Mouse (Mus musculus) layer of hippocampus, postnatal 36 days (tissue): ENCODE measurements around the gene 4921501E09Rik. TPM values are rescaled to one million over a fixed set of nuclear protein-coding genes. Genes with fewer than 3 reads are reported as not detected.
"Not testable (repeated sequence)": the region's sequence is repeated elsewhere in the genome, so short reads cannot be mapped to it uniquely, and the experiment has no call there.

Source experiments
- DNase-seq, 2 experiments: peaks; one replicate each; pipeline ENCODE4 v3.0.0; 2022
- total RNA-seq, 2 experiments: library from RNA; stranded (reverse); gene quantifications; 2 replicates each; pipeline ENCODE4 v1.2.3; 2021

4921501E09Rik gene
- total RNA-seq = not detected

- DNase-seq = no peak
Observed at GRCm38 (mm10) chr17:33067958-33068357, at the start of gene 4921501E09Rik. Gene 4921501E09Rik, minus strand, starts transcription at chr17:33068058.

DNA sequence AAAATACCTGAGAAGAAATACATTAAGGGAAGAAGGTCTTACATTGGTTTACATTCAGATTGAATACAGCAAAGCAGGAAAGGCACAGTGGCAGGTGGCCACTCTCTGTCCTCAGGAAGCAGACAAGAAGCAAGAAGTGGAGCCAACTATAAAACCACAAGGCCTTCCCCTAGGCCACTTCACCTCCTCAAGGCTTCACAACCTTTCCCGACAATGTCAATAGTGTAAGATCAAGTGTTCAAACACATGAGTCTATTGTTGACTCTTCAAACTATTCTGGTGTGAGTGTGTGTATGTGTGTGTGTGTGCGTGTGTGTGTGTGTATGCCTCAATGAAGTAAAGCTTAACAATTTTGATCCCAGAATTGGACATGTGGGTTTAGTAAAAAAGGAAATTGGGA lies 29.5 kb upstream of the 4921501E09Rik start:
- no peak for DNase-seq

- DNase-seq = peak; percentile 82 to 85
Observed at GRCm38 (mm10) chr17:33092391-33093193, 24.7 kb upstream of the 4921501E09Rik start.

GRCm38 (mm10) chr17:33091630-33092029 lies 23.8 kb upstream of the 4921501E09Rik start:
- no peak for DNase-seq

DNA sequence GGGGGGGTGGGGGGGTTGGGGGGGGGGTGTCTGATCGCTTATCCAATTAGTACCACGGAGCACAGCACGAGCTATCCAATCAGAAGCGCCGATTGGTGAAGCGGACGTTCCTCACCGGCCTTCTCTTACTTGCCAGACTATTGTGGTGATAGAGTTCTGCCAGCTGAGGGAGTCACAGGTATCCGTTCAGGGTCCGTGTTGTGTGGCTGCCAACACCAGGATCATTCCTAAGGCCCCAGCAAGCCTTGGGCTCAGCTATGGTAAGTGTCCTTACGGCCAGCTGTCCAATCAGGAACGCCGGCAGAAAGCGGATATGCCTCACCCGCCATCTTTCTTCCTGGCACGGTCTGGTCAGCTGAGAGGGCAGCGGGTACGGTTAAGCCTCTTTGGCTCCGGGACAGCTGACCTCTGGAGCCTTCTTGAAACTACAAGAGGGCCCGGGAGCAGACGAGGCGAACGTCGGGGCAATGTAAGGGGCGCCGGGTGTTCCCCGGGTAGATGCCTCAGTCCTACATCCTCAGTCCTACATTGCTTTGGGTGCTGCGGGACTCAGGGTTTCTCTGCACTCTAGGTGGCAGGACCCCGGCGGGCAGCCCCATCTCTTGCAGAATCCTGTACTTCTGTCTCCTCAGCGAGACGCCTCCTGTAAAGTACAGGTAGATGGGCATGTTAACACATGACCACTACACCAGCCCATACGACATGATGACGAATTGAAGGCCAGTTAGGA lies 21.5 kb upstream of the 4921501E09Rik start, which contains the start of gene Zfp563:
TSS of gene Zfp563 (plus strand) at position 91 of the 730 bp plus-strand sequence.
- peak; percentile 92 to 95 for DNase-seq

- no peak for DNase-seq
Observed at GRCm38 (mm10) chr17:33063001-33063400, 4.9 kb downstream of the 4921501E09Rik start.

GRCm38 (mm10) chr17:33058791-33059190 lies 9.1 kb downstream of the 4921501E09Rik start:
- no peak for DNase-seq

DNA sequence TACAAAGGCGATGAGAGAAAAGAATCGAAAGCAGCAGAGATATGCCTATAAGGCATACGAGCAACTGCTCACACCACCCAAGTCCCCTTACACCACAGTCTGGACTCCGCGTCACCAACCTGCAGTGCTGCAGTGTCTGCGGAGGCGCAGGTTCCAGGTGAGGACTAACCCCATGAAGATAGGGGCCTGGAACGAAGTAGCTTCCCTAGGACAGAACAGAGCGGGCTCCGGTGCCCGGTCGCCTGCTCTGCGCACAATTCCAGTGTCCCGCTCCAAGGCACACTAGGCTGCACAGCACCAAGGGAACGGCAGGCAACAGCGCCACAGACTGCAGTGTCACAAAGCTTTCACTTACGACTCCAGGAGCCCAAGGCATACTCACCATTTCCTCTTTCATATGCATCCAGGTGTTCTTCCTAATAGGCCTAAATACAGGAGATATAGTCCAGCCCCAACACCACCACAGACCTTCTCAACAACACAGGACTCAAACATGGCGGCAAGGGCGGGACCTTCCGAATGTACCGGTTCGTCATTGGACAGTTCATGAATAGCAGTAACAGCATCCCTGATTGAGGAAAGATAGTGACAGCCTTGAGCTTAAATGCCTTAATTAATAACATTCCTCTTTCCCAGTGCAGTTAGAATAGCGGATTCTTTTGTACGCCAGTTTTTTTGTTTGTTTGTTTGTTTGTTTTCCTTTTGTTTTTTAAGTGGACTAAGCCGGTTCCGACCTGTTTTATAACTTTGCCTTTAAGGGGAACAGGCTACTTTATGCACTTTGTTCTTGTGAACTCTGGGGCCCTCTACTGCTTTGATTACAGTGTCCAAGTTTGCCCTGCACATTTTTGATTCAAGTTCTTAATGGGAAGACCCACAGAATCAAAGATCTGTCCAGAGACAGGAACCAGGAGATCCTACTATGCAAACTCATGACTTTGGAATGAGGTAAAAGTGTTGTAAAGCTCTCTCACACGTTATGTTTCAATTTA lies 34.7 kb downstream of the 4921501E09Rik start, which contains the start of gene Zfp763:
TSS of gene Zfp763 (minus strand) at position 503 of the 992 bp plus-strand sequence.
- peak; percentile 79 to 82 for DNase-seq

DNA sequence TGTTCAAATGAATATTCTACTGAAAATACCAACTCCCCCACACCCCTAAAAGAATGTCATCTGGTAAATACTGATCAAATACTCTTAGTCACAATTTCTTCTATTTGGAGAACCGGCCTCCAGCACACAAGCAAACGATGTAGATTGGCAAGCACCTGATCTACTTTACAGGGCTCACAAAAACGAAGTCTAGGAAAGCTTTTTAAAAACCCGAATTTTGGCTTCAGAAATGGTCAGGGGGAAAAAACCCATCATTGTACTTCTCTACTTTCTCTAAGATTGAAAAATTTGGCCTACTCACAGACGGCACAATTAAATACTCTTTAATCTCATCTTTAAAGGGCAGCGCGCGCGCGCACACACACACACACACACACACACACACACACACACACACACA lies 35.5 kb downstream of the 4921501E09Rik start:
- no peak for DNase-seq

DNA sequence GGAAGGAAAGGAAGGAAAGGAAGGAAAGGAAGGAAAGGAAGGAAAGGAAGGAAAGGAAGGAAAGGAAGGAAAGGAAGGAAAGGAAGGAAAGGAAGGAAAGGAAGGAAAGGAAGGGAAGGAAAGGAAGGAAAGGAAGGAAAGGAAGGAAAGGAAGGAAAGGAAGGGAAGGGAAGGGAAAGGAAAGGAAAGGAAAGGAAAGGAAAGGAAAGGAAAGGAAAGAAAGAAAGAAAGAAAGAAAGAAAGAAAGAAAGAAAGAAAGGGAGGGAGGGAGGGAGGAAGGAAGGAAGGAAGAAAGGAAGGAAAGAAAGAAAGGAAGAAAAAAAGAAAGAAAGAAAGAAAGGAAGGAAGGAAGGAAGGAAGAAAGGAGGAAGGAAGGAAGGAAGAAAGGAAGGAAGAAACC lies 47.4 kb downstream of the 4921501E09Rik start:
- not testable (repeated sequence) for DNase-seq

Other genes with a start within 250 kb of the 4921501E09Rik start
- 10 to 100 TPM; 32.0 to 33.8 TPM for gene Zfp799, start 237.8 kb downstream of the 4921501E09Rik start, total RNA-seq
- 10 to 100 TPM in 1 of 2 experiments, 1 to 10 TPM in 1; 7.6 to 11.5 TPM for gene Zfp870, start 176.4 kb downstream of the 4921501E09Rik start, total RNA-seq
- gene Cyp4f14, start 150.7 kb downstream of the 4921501E09Rik start, total RNA-seq = 1 to 10 TPM; 4.3 to 4.6 TPM
- 10 to 100 TPM; 23.4 to 24.1 TPM for gene Cyp4f13, start 120.7 kb downstream of the 4921501E09Rik start, total RNA-seq
- gene Zfp472, start 102.2 kb downstream of the 4921501E09Rik start, total RNA-seq = 1 to 10 TPM; 4.7 to 5.0 TPM
- 10 to 100 TPM; 16.8 to 17.3 TPM for gene Zfp952, start 74.9 kb downstream of the 4921501E09Rik start, total RNA-seq
- gene Zfp763, start 34.7 kb downstream of the 4921501E09Rik start, total RNA-seq = 10 to 100 TPM; 19.7 to 24.3 TPM
- gene Zfp563, start 21.3 kb upstream of the 4921501E09Rik start, total RNA-seq = 10 to 100 TPM; 17.8 to 20.2 TPM
- gene Morc2b, start 71.6 kb upstream of the 4921501E09Rik start, total RNA-seq = 1 to 10 TPM; 3.0 to 4.6 TPM
- gene Olfr55, start 100.4 kb upstream of the 4921501E09Rik start, total RNA-seq = not detected
- gene Olfr239, start 123.2 kb upstream of the 4921501E09Rik start, total RNA-seq = not detected
- gene Olfr1564, start 153.6 kb upstream of the 4921501E09Rik start, total RNA-seq = 1 to 10 TPM; 1.0 to 1.3 TPM
- 10 to 100 TPM; 12.3 to 12.8 TPM for gene Zfp955a, start 187.1 kb upstream of the 4921501E09Rik start, total RNA-seq
- gene Olfr63, start 196.6 kb upstream of the 4921501E09Rik start, total RNA-seq = not detected
- gene Zfp955b, start 221.5 kb upstream of the 4921501E09Rik start, total RNA-seq = 10 to 100 TPM; 31.6 to 32.6 TPM